Mouse (Mus musculus) urinary bladder, postnatal 14 days (tissue): ENCODE data around the gene Lama5.
A peak's percentile ranks its signal among the peaks of the same experiment; 100 is the strongest.
"Not testable (repeated sequence)": the region's sequence is repeated elsewhere in the genome, so short reads cannot be mapped to it uniquely, and the experiment has no call there.

Experiments used
- DNase-seq: peaks from one replicate; pipeline ENCODE4 v3.0.0; 2021; ENCODE audit warnings: low spot score

Gene Lama5

DNA sequence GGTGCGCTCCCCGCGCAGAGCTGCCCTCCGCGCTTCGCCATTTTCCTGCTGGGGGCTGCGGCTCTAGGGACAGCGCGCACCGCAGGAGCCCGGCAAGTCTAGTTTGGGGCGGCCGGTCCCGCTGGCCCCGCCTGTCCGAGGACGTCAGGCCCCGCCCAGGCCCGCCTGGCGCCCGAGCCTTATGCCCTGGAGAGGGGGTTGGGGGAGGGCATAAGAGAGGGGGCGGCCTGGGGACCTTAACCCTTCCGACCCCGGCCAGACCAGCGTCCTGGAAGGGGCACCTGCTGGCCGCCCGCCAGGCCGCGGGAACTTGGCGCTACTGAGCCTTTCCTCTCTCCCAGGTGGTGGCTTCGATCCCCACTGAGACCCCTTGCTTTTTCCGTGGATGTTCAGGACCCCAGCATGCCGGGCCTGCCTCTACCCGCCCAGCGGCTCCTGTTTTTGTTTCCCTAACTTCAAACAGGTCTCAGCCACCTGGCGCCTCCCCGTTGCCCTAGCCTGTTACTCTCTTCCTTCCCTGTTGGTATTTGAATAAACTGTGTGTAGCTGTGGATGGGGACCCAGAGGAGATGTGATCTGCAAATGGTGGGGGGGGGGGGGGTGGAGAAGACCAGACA is at the start of gene Lama5:
Gene Lama5, minus strand, starts transcription at position 98 of the 617 bp plus-strand sequence.
- DNase-seq: peak; percentile 85

GRCm38 (mm10) chr2:180274523-180274922 is 48.9 kb upstream of the Lama5 start:
- DNase-seq: no peak

GRCm38 (mm10) chr2:180273394-180274244 is 48.0 kb upstream of the Lama5 start, which contains the start of gene Cables2:
TSS of gene Cables2 (minus strand) at chr2:180273496.
- DNase-seq: peak; percentile 95

DNA sequence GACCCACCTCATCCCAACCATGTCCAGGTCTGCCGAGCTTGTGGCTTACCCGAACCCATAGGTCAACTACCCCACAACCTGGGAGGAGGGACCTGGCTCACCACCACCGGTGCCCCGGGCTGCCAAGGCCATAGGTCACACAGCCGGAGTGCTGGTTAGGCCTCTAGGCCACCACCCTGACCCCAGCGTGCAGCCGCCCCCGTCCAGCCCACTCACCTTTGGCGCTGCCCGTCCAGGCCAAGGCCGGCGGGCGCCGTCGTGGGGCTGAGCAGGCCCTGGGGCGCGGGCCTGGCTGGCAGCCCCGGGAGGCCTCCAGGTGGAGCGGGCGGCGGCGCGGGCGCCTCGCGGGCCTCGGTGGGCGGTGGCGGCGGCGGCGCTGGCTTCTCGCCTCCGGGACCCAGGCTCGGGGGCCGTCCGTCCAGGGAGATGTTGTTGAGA is 47.2 kb upstream of the Lama5 start:
- DNase-seq: no peak

GRCm38 (mm10) chr2:180271804-180272395 is 46.2 kb upstream of the Lama5 start:
- DNase-seq: no peak

- DNase-seq: no peak
Observed at GRCm38 (mm10) chr2:180270537-180271255, 45.0 kb upstream of the Lama5 start.

GRCm38 (mm10) chr2:180269329-180269728 is 43.7 kb upstream of the Lama5 start:
- DNase-seq: no peak

- DNase-seq: no peak
Observed at GRCm38 (mm10) chr2:180267955-180268354, 42.3 kb upstream of the Lama5 start.

DNA sequence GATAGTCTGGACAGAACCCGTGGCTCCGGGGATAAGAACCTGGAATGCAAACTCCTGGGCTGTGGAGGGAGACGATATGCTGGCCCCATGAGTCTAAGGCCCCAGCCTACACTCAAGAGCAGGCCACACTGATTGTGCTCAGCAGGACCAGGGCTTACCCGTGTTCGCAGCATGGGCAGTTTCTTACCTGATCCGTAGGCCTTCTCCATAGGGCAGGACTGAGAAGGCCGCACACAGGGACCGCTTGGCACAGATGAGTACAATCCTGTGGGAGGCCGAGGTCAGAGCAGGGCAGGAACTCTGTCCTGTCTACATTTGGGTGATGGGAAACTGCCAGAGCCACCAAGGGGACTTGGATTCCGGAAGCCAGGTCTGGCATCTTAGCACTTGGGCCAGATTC is 37.2 kb upstream of the Lama5 start:
- no peak for DNase-seq

GRCm38 (mm10) chr2:180262441-180262840 is 36.8 kb upstream of the Lama5 start:
- DNase-seq: no peak

GRCm38 (mm10) chr2:180261901-180262300 is 36.2 kb upstream of the Lama5 start:
- no peak for DNase-seq

GRCm38 (mm10) chr2:180260610-180261480 is 35.2 kb upstream of the Lama5 start:
- DNase-seq: no peak

GRCm38 (mm10) chr2:180259826-180260609 is 34.4 kb upstream of the Lama5 start:
- DNase-seq: not testable (repeated sequence)

- DNase-seq: not testable (repeated sequence)
Observed at GRCm38 (mm10) chr2:180258951-180259484, 33.4 kb upstream of the Lama5 start.

DNA sequence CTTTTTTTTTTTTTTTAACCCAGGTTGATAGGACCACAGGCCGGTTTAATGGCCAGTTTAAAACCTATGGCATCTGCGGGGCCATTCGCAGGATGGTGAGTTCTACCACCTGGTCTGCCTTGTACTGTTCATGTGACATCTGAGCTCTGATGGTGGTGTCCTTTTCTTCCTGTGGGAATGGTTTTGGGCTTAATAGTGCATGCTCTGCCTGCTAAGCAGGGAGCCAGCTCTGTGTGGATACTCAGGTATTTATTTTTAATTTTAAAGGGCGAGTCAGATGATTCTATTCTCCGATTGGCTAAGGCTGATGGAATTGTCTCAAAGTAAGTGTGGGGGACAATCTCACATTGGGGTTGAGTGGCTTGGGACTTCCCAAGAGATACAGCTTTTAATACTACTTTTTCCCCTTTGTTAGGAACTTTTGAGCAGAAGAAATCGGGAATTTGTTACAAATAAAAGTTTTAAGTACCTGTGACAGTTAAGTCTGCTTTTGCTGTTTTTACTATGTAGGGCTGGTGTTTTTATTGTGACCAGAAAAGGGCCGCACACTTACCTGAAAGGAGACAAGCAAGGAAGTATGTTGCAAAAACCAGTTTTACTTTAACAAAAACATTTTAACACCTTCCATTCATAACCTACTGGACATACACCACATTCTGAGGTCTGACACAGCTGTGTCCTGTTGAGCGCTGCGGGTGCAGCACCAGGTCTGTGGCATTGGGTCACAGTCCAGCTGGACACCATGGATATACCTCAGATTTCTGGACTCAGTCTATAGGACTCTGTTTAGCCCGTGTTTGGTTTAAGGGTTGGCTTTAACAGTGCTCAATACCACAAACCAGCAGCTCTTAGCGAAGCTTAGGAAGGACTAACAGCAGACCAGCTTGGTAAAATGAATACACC is 32.6 kb upstream of the Lama5 start:
- no peak for DNase-seq

- peak; percentile 98 for DNase-seq
Observed at GRCm38 (mm10) chr2:180257001-180257521, 31.4 kb upstream of the Lama5 start, which contains the start of gene Rps21. TSS of gene Rps21 (plus strand) at chr2:180257377.

DNA sequence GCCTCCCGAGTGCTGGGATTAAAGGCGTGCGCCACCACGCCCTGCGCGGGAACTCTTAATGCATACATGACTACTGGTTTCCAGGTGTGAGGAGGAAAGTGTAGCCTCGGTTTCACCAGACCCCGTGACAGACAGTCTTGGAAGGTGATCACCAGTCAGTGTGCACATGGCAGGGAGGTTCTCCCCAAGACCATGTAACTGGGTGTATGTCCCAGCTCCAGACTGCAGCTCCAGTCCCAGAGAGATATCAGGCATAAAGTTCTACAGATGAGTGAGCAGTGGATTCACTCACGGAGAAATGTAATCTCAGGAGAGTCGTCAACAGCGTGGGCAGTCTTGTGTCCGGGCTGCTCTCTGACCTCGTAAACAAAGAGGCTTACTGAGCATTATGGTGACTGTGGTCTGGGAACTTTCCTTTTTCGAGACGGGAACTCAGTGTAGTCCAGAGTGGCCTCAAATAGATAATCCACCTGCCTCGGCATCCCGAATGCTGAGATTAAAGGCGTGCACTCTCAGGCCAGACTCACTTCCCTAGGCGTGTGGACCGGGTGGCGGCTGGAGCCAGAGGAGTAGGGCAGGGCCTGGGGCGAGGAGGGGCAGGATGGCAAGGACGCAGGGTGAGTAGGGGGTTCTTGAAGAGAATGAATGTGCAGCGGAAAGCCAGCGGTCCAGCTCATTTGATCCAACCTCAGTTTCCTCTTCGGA is 30.8 kb upstream of the Lama5 start:
- no peak for DNase-seq

GRCm38 (mm10) chr2:180255701-180256100 is 30.0 kb upstream of the Lama5 start:
- DNase-seq: no peak
